8 mouse cellular contexts compared by ENCODE assay signal in the genomic region with DNA sequence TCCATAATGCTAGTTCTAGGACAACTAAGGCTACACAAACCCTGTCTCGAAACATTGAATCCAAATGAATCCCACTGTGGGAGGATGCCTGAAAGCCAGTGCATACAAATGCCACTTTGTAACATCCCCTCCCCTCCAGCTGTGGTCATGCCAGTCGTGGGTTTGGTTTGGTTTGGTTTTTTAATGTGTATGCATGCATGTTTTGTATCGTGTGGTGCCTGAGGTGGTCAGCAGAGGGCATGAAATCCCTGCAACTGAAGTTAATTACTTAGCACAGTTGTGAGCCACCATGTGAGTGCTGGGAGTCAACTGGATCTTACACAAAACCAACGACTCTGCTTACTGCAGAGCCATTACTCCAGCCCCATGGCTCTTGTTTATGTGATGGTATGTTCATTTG. TPM values are rescaled to one million over a fixed set of nuclear protein-coding genes. Genes with fewer than 3 reads are reported as not detected.
DNase-seq lines count a peak whose midpoint lies in the region; ATAC-seq and TF ChIP-seq lines count a peak whose summit lies in the region.

No protein-coding gene starts in this region.

- no peak overlapping the region for H3K27ac ChIP-seq in kidney, adult 2 months (ENCODE audit: insufficient read depth, low read depth, low read length)
- no peak overlapping the region for H3K27ac ChIP-seq in forebrain, embryonic 14.5 days (ENCODE audit: low read depth, low read length)

- TF ChIP-seq POLR2A in kidney, adult 2 months (IDR thresholded peaks at IDR 0.05; ENCODE audit: low read depth, low read length): no peak

- no peak overlapping the region for H3K4me2 ChIP-seq in forebrain, embryonic 14.5 days (ENCODE audit: low read length)

- no peaks in the 10 kb centered on the region for H3K9me3 ChIP-seq in forebrain, embryonic 14.5 days (replicated peaks; ENCODE audit: control insufficient read depth, low read length)

- WGBS in kidney, adult 2 months: 48% methylated on average over 4 of the region's 4 CpGs
- 62% methylated on average over 4 of the region's 4 CpGs for WGBS in forebrain, embryonic 14.5 days

- ATAC-seq in Patski: no peak
- ATAC-seq in forebrain, embryonic 14.5 days: peak; percentile 64; the same call in 1 of the 2 replicates
- 0 out of 2 replicates have a peak, but pooled peaks have one; percentile 33 for ATAC-seq in megakaryocyte, adult 5-6 weeks (ENCODE audit: poor library complexity, severe bottlenecking)

- in situ Hi-C loops in Patski (cut with MboI; ENCODE audit: low pct_unique_long_range_greater_than_20kb): no loop called here

- POLR2A ChIA-PET in Patski (lab: Charles Lee): no interaction called here

- peak; percentile 39; the same call in 1 of the 2 replicates for TF ChIP-seq CTCF in kidney, adult 2 months (conservative IDR thresholded peaks at IDR 0.05; ENCODE audit: insufficient read depth, insufficient read length, low read depth, low read length)
- TF ChIP-seq CTCF in Patski (IDR thresholded peaks at IDR 0.05): peak; percentile 64

- H3K36me3 ChIP-seq in kidney, adult 2 months (ENCODE audit: control insufficient read depth, insufficient read depth, low read length): peaks cover 3% of the 10 kb centered on the region
- peaks cover 34% of the 10 kb centered on the region for H3K36me3 ChIP-seq in forebrain, embryonic 14.5 days (ENCODE audit: control insufficient read depth, insufficient read depth, low read length)

- CTCF ChIA-PET in Patski (lab: Charles Lee): interaction anchor here (1.4 to 2.0 kb wide), 4 partner anchors 12 to 345 kb away, joined by 3 to 6 read pairs (median 4); no protein-coding TSS in a partner anchor

- no peak overlapping the region for H3K9ac ChIP-seq in forebrain, embryonic 14.5 days (ENCODE audit: low read length)

- no peaks in the 10 kb centered on the region for H3K4me1 ChIP-seq in kidney, adult 2 months (ENCODE audit: control insufficient read depth, insufficient read depth, low read length)
- no peaks in the 10 kb centered on the region for H3K4me1 ChIP-seq in forebrain, embryonic 14.5 days (ENCODE audit: control insufficient read depth, insufficient read depth, low read length)

- H3K27me3 ChIP-seq in kidney, adult 2 months (replicated peaks; ENCODE audit: control insufficient read depth, insufficient read depth, low read length): no peaks in the 10 kb centered on the region
- no peaks in the 10 kb centered on the region for H3K27me3 ChIP-seq in Patski
- H3K27me3 ChIP-seq in forebrain, embryonic 14.5 days (replicated peaks; ENCODE audit: control insufficient read depth, insufficient read depth, low read length): no peaks in the 10 kb centered on the region

- H3K4me3 ChIP-seq in kidney, adult 2 months (ENCODE audit: insufficient read depth, low read depth, low read length): no peak overlapping the region
- H3K4me3 ChIP-seq in forebrain, embryonic 14.5 days (ENCODE audit: low read depth, low read length): no peak overlapping the region

- DNase-seq in kidney, adult 2 months: no peak
- no peak for DNase-seq in kidney, adult 18-20 months
- DNase-seq in Patski (ENCODE audit: low read depth, low spot score): no peak
- peak; percentile 48 for DNase-seq in forebrain, embryonic 14.5 days (ENCODE audit: low spot score)
- DNase-seq in urinary bladder, postnatal 25 days (ENCODE audit: low spot score): no peak
- DNase-seq in left cerebral cortex, adult 11 months (ENCODE audit: low spot score): no peak
- DNase-seq in thymus, postnatal 36 days: no peak

RNA-seq across cellular contexts. Expression of a gene that starts 32.5 kb away (rescaled TPM):
- 17.5 and 33.6 TPM in 2 replicates for polyA plus RNA-seq in kidney, adult 2 months (2012; rRNA removed)
- polyA plus RNA-seq in Patski (2021): 347 TPM
- 448 and 459 TPM in 2 replicates for polyA plus RNA-seq in forebrain, embryonic 14.5 days (2014; fragmentation: Nextera tagmentation; extraction: Ambion mirVana)
- 179 and 204 TPM in 2 replicates for total RNA-seq in megakaryocyte, adult 5-6 weeks (2015)
- total RNA-seq in megakaryocyte, adult 5-6 weeks (2017): 106 and 108 TPM in 2 replicates

Comparison
In these comparisons a context has a peak if more than half of its experiments do, and no peak if none do; other contexts are left out.
1. RNA of a gene that starts 32.5 kb away (polyA plus RNA-seq): 448 to 459 TPM in forebrain, embryonic 14.5 days and 347 TPM in Patski (single experiment); 17.5 to 33.6 TPM in kidney, adult 2 months; every median in the first group is over 10 times any median in the second.